Mouse (Mus musculus): ENCODE data around the gene Pdpk1.

GRCm38 (mm10) chr17:24149421-24149820, 1.3 kb downstream of the Pdpk1 start:
- TF ChIP-seq CTCF (IDR thresholded peaks at IDR 0.05; ENCODE audit: borderline replicate concordance, insufficient read depth, low read depth, low read length) (no peak), POLR2A (IDR thresholded peaks at IDR 0.05; ENCODE audit: borderline replicate concordance, insufficient read depth, low read length) (no peak)
